Mouse (Mus musculus) cortical plate, adult 2 months (tissue): Measurements from ENCODE around the gene Ifitm10.

ENCODE experiments used
- CTCF ChIP-seq: fragments of 200-500 bp; IDR thresholded peaks from 2 replicates; pipeline ENCODE4 v1.5.1; 2011; ENCODE audit warnings: mild to moderate bottlenecking, control low read depth, low read length; ENCODE audit not compliant: insufficient read depth; ENCODE audit errors: extremely low read depth
- POLR2A ChIP-seq: fragments of 200-500 bp; IDR thresholded peaks from 2 replicates; pipeline ENCODE4 v1.6.1; 2011; ENCODE audit warnings: mild to moderate bottlenecking, low read length, control low read depth; ENCODE audit not compliant: insufficient read depth; ENCODE audit errors: extremely low read depth

GRCm38 (mm10) chr7:142374413-142375015, 961 bp upstream of the Ifitm10 start:
- no peak for TF ChIP-seq CTCF
- TF ChIP-seq POLR2A: no peak
